Mouse (Mus musculus) liver, adult 2 months (tissue): ENCODE data around the gene Trp53.
"Not testable (repeated sequence)": the region's sequence is repeated elsewhere in the genome, so short reads cannot be mapped to it uniquely, and the experiment has no call there.

ENCODE experiments used
- CTCF ChIP-seq: fragments of 200-500 bp; IDR thresholded peaks from 2 replicates; pipeline ENCODE4 v1.5.1; 2011; ENCODE audit warnings: low read depth, low read length, control low read depth
- POLR2A ChIP-seq: fragments of 200-500 bp; IDR thresholded peaks from 2 replicates; pipeline ENCODE4 v1.6.1; 2011; ENCODE audit warnings: low read length, control low read depth; ENCODE audit not compliant: insufficient read depth; ENCODE audit errors: extremely low read depth

DNA sequence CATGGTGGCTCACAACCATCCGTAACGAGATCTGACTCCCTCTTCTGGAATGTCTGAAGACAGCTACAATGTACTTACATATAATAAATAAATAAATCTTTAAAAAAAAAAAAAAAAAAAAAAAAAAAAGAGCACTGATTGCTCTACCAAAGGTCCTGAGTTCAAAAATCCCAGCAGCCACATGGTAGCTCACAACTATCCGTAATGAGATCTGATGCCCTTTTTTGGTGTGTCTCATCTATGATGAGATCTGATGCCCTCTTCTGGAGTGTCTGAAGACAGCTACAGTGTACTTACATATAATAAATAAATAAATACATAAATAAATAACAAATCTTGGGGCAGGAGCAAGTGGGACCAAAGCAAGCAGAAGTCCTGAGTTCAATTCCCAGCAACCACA is 38.4 kb upstream of the Trp53 start:
- TF ChIP-seq CTCF, POLR2A: not testable (repeated sequence)
